19 mouse cellular contexts compared by ENCODE assay signal in genomic region chr10:34550612-34551011, GRCm38 (mm10).
DNase-seq lines count a peak whose midpoint lies in the region; ATAC-seq lines count a peak whose summit lies in the region.
"Had no signal": no experiment of that assay in that cellular context is flagged by ENCODE, and none has a peak within 500 bp of the region (broad histone marks: within the 10 kb centered on the region; RNA-seq: fewer than 3 reads in every experiment).

No protein-coding gene starts in this region.

- H3K4me1 ChIP-seq in midbrain, embryonic 11.5 days (ENCODE audit: control insufficient read depth, insufficient read depth, low read length): no peaks in the 10 kb centered on the region
- no peaks in the 10 kb centered on the region for H3K4me1 ChIP-seq in midbrain, embryonic 10.5 days
- H3K4me1 ChIP-seq in midbrain, embryonic 13.5 days (replicated peaks): peaks cover 6% of the 10 kb centered on the region
- no peaks in the 10 kb centered on the region for H3K4me1 ChIP-seq in neural tube, embryonic 14.5 days (ENCODE audit: control insufficient read depth, insufficient read depth, low read length)
- H3K4me1 ChIP-seq: embryonic facial prominence, embryonic 12.5 days; forebrain, embryonic 15.5 days; heart, embryonic 10.5 days had no signal

- H3K9me3 ChIP-seq in midbrain, embryonic 11.5 days (ENCODE audit: control insufficient read depth, low read length): no peaks in the 10 kb centered on the region
- H3K9me3 ChIP-seq in midbrain, embryonic 10.5 days (replicated peaks): no peaks in the 10 kb centered on the region
- H3K9me3 ChIP-seq in midbrain, embryonic 13.5 days: no peaks in the 10 kb centered on the region
- H3K9me3 ChIP-seq in neural tube, embryonic 14.5 days (ENCODE audit: control insufficient read depth, low read length): no peaks in the 10 kb centered on the region
- H3K9me3 ChIP-seq: embryonic facial prominence, embryonic 12.5 days; forebrain, embryonic 15.5 days; heart, embryonic 10.5 days had no signal

- no peak overlapping the region for H3K4me3 ChIP-seq in midbrain, embryonic 11.5 days (ENCODE audit: low read depth, low read length)
- no peak overlapping the region for H3K4me3 ChIP-seq in midbrain, embryonic 10.5 days
- H3K4me3 ChIP-seq in midbrain, embryonic 13.5 days (replicated peaks): no peak overlapping the region
- no peak overlapping the region for H3K4me3 ChIP-seq in neural tube, embryonic 14.5 days (ENCODE audit: low read depth, low read length)
- H3K4me3 ChIP-seq: embryonic facial prominence, embryonic 12.5 days; forebrain, embryonic 15.5 days; heart, embryonic 10.5 days had no signal

- 76% methylated on average over 5 of the region's 5 CpGs for WGBS in midbrain, embryonic 11.5 days
- 86% methylated on average over 5 of the region's 5 CpGs for WGBS in midbrain, embryonic 10.5 days
- WGBS in midbrain, embryonic 13.5 days: 65% methylated on average over 5 of the region's 5 CpGs
- 53% methylated on average over 5 of the region's 5 CpGs for WGBS in neural tube, embryonic 14.5 days

- no peak overlapping the region for H3K4me2 ChIP-seq in midbrain, embryonic 11.5 days
- H3K4me2 ChIP-seq in midbrain, embryonic 13.5 days (replicated peaks): no peak overlapping the region
- H3K4me2 ChIP-seq in neural tube, embryonic 14.5 days (ENCODE audit: low read depth, low read length): no peak overlapping the region
- H3K4me2 ChIP-seq: embryonic facial prominence, embryonic 12.5 days; forebrain, embryonic 15.5 days had no signal

- no peak for DNase-seq in midbrain, embryonic 11.5 days (ENCODE audit: low spot score, missing footprints)
- DNase-seq in midbrain, embryonic 10.5 days (ENCODE audit: low spot score): no peak
- DNase-seq in retina, postnatal 1 day: peak; percentile 38
- no peak for DNase-seq in retina, embryonic 14.5 days (ENCODE audit: low spot score)
- DNase-seq in yolk sac, embryonic 10.5 days (ENCODE audit: low spot score): no peak
- DNase-seq: adrenal gland, adult 2 months; adrenal gland, postnatal 25 days; cerebellum, adult 2 months; cerebellum, postnatal 10 days; embryo, embryonic 11 days; heart, adult 18-20 months; heart, postnatal 10 days; heart, postnatal 4 days had no signal

- ATAC-seq in midbrain, embryonic 11.5 days (ENCODE audit: low FRiP score): peak; percentile 67; the same call in 1 of the 2 replicates
- peak; percentile 80 for ATAC-seq in midbrain, embryonic 13.5 days
- peak; percentile 49; the same call in 1 of the 2 replicates for ATAC-seq in neural tube, embryonic 14.5 days (ENCODE audit: low read depth)
- no peak for ATAC-seq in megakaryocyte-erythroid progenitor cell, adult 5-6 weeks (replicated peaks; ENCODE audit: low FRiP score, low TSS enrichment, poor library complexity, severe bottlenecking)
- ATAC-seq: forebrain, embryonic 15.5 days had no signal

- no peaks in the 10 kb centered on the region for H3K27me3 ChIP-seq in midbrain, embryonic 11.5 days (ENCODE audit: control insufficient read depth, insufficient read depth, low read length)
- H3K27me3 ChIP-seq in midbrain, embryonic 10.5 days (ENCODE audit: low read depth, poor library complexity, severe bottlenecking): no peaks in the 10 kb centered on the region
- no peaks in the 10 kb centered on the region for H3K27me3 ChIP-seq in midbrain, embryonic 13.5 days
- no peaks in the 10 kb centered on the region for H3K27me3 ChIP-seq in neural tube, embryonic 14.5 days (ENCODE audit: control insufficient read depth, insufficient read depth, low read length)
- H3K27me3 ChIP-seq: embryonic facial prominence, embryonic 12.5 days; forebrain, embryonic 15.5 days had no signal

- no peak overlapping the region for H3K27ac ChIP-seq in midbrain, embryonic 11.5 days (ENCODE audit: low read depth, low read length)
- no peak overlapping the region for H3K27ac ChIP-seq in midbrain, embryonic 10.5 days (replicated peaks)
- no peak overlapping the region for H3K27ac ChIP-seq in midbrain, embryonic 13.5 days
- no peak overlapping the region for H3K27ac ChIP-seq in neural tube, embryonic 14.5 days (ENCODE audit: low read depth, low read length)
- H3K27ac ChIP-seq: embryonic facial prominence, embryonic 12.5 days; forebrain, embryonic 15.5 days; heart, embryonic 10.5 days had no signal

- H3K9ac ChIP-seq in midbrain, embryonic 11.5 days (ENCODE audit: low read length): no peak overlapping the region
- no peak overlapping the region for H3K9ac ChIP-seq in midbrain, embryonic 13.5 days (replicated peaks)
- H3K9ac ChIP-seq in neural tube, embryonic 14.5 days (replicated peaks; ENCODE audit: low read depth, low read length): no peak overlapping the region
- H3K9ac ChIP-seq: embryonic facial prominence, embryonic 12.5 days; forebrain, embryonic 15.5 days had no signal

- H3K36me3 ChIP-seq in midbrain, embryonic 11.5 days (ENCODE audit: control insufficient read depth, insufficient read depth, low read length): no peaks in the 10 kb centered on the region
- no peaks in the 10 kb centered on the region for H3K36me3 ChIP-seq in midbrain, embryonic 10.5 days
- no peaks in the 10 kb centered on the region for H3K36me3 ChIP-seq in midbrain, embryonic 13.5 days
- H3K36me3 ChIP-seq in neural tube, embryonic 14.5 days (ENCODE audit: control insufficient read depth, insufficient read depth, low read length): no peaks in the 10 kb centered on the region
- H3K36me3 ChIP-seq: embryonic facial prominence, embryonic 12.5 days; forebrain, embryonic 15.5 days; heart, embryonic 10.5 days had no signal
